Mouse (Mus musculus): ENCODE measurements at regions not wholly inside any gene's neighbourhood (a gene's known extent, or its start where the extent isn't known, plus 50 kb on each side); places are given as distances from the start of the nearest gene placed in this dataset.

DNA sequence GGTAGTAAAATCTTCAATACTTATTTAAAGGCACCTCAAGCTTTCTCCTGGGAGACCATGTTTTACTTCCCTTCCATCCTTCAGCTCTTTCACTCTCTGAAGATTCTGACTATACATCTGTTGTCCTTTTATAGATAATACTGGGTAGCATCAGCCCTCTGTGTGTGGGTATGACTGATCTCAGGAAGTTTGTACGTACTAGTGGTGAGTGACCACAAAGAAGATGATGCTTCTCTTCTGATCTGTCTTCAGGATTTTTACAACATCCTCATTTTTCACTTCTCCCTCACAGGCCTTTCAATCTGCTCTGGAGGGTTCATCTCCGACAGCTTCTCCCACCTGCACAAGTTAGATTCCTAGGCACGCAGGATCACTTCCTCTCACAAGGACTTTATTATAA, 119.4 kb upstream of the Acvr2a start:
- Histone ChIP-seq H3K4me3 (replicated peaks) (no peak overlapping the region), H3K9me3 (0 out of 2 replicates have a peak, but pooled peaks cover 2% of the 10 kb centered on the region), H3K4me1 (no peaks in the 10 kb centered on the region), H3K27me3 (replicated peaks) (no peaks in the 10 kb centered on the region), H3K36me3 (replicated peaks; ENCODE audit: low read length) (no peaks in the 10 kb centered on the region)
- TF ChIP-seq GATA1 (IDR thresholded peaks at IDR 0.05; ENCODE audit: borderline replicate concordance, low read length), result no peak

DNA sequence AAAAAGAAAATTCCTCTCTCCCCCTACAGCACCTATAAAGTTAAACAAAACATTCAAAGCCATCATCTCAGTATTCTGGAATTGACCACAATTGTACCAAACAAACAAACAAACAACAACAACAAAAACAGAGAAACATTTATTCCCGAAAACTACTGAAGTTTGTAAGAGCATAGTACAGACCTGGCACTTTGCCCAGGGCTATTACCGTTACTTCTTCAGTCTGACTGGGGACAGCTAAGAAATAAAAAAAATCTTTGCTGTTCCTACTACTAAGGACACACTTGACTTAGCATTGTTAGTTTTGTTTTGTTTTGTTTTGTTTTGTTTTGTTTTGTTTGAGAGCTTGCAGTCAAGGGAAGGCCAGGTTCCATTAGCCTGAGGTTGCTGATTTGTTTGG, 113.0 kb upstream of the Acvr2a start:
- Histone ChIP-seq H3K9me3 (no peaks in the 10 kb centered on the region), H3K27me3 (replicated peaks) (no peaks in the 10 kb centered on the region), H3K36me3 (replicated peaks; ENCODE audit: low read length) (no peaks in the 10 kb centered on the region), H3K4me1 (no peaks in the 10 kb centered on the region), H3K4me3 (replicated peaks) (no peak overlapping the region)
- no peak for TF ChIP-seq FLI1 (IDR thresholded peaks at IDR 0.05; ENCODE audit: low read length)
- no peak for TF ChIP-seq GATA1 (IDR thresholded peaks at IDR 0.05; ENCODE audit: borderline replicate concordance, low read length)

DNA sequence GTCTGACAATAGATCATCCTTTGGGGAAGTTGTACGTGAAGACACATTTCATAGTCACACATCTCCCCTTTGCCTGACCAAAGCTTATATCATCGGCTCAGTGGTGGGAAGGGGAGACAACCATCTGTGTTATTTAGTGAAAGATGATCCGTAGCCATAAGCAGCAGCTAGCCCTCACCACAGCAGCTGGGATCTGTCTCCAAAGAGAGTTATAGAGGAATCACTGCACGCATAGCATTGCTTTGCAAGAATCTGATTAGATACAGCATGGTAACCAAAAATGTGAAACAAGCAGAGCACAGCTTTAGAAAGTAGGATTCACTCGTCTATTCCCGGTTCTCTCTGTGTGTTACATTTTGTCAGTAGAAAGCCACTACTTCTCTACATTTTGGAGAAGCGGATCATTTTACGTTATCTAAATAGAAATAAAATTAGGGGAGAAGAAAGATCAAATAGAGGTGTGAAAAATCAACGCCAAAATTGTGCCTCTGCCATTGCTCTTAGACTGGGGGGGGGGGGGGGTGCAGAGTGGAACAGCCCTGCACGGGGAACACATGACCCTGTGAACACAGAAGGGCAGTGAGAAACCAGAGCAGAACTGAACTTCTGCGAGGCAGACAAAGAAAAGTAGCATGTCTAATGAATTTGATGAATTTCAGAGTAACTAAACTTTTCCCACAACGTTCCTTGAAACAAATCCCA, 108.7 kb upstream of the Acvr2a start:
- H3K9me3 ChIP-seq, result no peaks in the 10 kb centered on the region
- TF ChIP-seq FLI1 (IDR thresholded peaks at IDR 0.05; ENCODE audit: low read length), result no peak
- TF ChIP-seq GATA1 (IDR thresholded peaks at IDR 0.05; ENCODE audit: borderline replicate concordance, low read length), result no peak
- H3K27me3 ChIP-seq (replicated peaks), result no peaks in the 10 kb centered on the region
- H3K4me3 ChIP-seq (replicated peaks), result no peak overlapping the region
- H3K36me3 ChIP-seq (replicated peaks; ENCODE audit: low read length), result no peaks in the 10 kb centered on the region
- H3K4me1 ChIP-seq, result no peaks in the 10 kb centered on the region

DNA sequence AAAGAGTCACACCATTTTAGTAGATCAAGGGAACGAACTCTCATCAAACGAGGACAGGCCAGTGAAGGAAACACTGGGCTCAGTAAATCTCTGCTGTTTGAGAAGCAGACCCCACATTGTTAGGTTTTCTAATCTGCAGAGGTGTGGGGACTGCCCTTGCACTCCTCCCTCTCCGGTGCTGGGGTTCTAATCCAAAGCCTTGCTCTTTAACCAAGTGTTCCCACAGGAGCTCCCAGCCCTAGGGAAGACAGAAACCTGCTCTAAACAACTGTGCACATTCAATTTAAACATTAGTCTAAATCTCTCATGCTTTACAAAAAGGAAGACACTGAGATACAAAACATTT, 108.1 kb upstream of the Acvr2a start:
- Histone ChIP-seq H3K27me3 (replicated peaks) (no peaks in the 10 kb centered on the region), H3K4me3 (replicated peaks) (no peak overlapping the region), H3K4me1 (no peaks in the 10 kb centered on the region), H3K36me3 (replicated peaks; ENCODE audit: low read length) (no peaks in the 10 kb centered on the region), H3K9me3 (peaks cover 5% of the 10 kb centered on the region)
- TF ChIP-seq FLI1 (IDR thresholded peaks at IDR 0.05; ENCODE audit: low read length) (no peak), GATA1 (IDR thresholded peaks at IDR 0.05; ENCODE audit: borderline replicate concordance, low read length) (no peak)

DNA sequence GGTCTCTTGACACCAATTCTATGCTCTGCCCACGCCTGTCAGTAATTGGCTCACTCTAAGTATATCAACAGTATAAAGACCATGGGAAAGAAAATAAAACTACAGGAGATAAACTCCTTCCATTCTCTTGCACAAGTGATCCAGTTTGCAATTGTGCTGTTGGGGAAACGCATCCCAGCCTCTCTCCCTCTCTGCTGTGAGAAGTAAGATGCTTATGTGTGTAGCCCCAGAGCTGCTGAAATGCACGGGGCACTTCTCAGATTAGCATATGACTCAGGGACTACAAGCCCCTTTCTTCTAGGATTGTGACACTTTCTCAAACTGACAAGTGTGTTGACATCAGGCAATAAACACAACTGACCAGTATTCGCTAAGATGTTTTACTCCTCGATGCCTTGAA, 107.7 kb upstream of the Acvr2a start:
- TF ChIP-seq GATA1 (IDR thresholded peaks at IDR 0.05; ENCODE audit: borderline replicate concordance, low read length) (no peak), FLI1 (IDR thresholded peaks at IDR 0.05; ENCODE audit: low read length) (no peak)
- Histone ChIP-seq H3K4me1 (no peaks in the 10 kb centered on the region), H3K4me3 (replicated peaks) (no peak overlapping the region), H3K27me3 (replicated peaks) (no peaks in the 10 kb centered on the region), H3K9me3 (peaks cover 9% of the 10 kb centered on the region), H3K36me3 (replicated peaks; ENCODE audit: low read length) (no peaks in the 10 kb centered on the region)

DNA sequence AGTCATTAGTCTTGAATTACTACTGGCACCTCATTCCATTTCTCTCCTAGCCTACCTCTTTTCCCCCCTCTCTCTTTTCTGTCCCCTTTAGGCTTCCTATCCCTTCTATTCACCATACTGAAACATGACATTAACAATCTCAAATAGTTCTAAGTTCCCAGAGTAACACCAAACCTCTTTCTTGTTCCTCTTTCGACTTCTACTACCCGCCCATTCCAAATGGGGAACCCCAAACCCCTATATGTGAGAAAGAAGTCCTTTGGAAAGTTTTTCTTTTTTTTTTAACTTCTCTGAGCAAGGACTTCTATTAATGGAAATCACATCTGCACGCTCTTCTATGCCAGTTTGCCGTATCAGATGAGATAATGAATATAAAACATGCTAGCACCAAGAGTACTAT, 97.7 kb upstream of the Acvr2a start:
- Histone ChIP-seq H3K27me3 (replicated peaks) (no peaks in the 10 kb centered on the region), H3K9me3 (peaks cover 6% of the 10 kb centered on the region; the same call in 1 of the 2 replicates), H3K4me3 (replicated peaks) (no peak overlapping the region), H3K4me1 (no peaks in the 10 kb centered on the region), H3K36me3 (replicated peaks; ENCODE audit: low read length) (no peaks in the 10 kb centered on the region)
- no peak for TF ChIP-seq GATA1 (IDR thresholded peaks at IDR 0.05; ENCODE audit: borderline replicate concordance, low read length)

DNA sequence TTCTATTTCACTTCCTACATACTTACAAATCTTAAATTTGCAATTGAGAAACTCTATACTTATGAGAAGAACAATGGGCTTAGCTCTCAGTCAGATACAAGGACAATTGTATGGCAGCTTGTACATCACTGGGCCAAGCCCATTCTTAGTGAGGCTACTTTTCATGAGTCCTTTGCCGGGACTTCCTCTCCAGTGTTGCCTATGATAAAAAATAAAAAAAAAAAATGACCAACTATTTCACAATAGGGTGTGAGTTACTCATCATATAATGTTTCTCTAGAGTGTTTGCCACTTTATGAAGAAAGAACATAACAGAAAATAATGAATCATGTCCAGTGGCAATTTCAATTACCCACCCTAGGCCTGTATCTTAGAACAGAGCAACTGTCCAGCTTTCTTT, 96.1 kb upstream of the Acvr2a start:
- Histone ChIP-seq H3K36me3 (replicated peaks; ENCODE audit: low read length) (no peaks in the 10 kb centered on the region), H3K9me3 (peaks cover 6% of the 10 kb centered on the region; the same call in 1 of the 2 replicates), H3K27me3 (replicated peaks) (no peaks in the 10 kb centered on the region), H3K4me3 (replicated peaks) (no peak overlapping the region), H3K4me1 (no peaks in the 10 kb centered on the region)
- TF ChIP-seq FLI1 (IDR thresholded peaks at IDR 0.05; ENCODE audit: low read length), result no peak
- no peak for TF ChIP-seq GATA1 (IDR thresholded peaks at IDR 0.05; ENCODE audit: borderline replicate concordance, low read length)

DNA sequence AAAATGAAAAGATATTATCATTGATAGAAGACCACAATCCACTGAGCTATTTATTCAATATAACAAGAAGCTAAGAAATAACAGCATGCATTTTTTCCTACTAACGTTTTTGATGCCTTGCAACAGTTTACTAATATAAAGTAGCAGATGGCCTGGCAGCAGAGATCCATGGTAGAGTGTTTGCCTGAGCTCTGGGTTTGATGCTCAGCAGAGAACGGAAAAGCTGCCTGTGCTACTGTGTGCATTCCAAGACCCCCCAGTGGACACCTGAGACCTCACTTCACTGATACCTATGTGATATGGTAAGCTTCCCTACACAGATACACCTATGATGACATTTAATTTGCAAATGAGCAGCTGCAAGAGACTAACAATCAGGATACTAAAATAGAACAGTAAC, 95.6 kb upstream of the Acvr2a start:
- Histone ChIP-seq H3K36me3 (replicated peaks; ENCODE audit: low read length) (no peaks in the 10 kb centered on the region), H3K4me3 (replicated peaks) (no peak overlapping the region), H3K4me1 (no peaks in the 10 kb centered on the region), H3K27me3 (replicated peaks) (no peaks in the 10 kb centered on the region), H3K9me3 (peaks cover 3% of the 10 kb centered on the region; the same call in 1 of the 2 replicates)
- no peak for TF ChIP-seq GATA1 (IDR thresholded peaks at IDR 0.05; ENCODE audit: borderline replicate concordance, low read length)
- TF ChIP-seq FLI1 (IDR thresholded peaks at IDR 0.05; ENCODE audit: low read length), result no peak

DNA sequence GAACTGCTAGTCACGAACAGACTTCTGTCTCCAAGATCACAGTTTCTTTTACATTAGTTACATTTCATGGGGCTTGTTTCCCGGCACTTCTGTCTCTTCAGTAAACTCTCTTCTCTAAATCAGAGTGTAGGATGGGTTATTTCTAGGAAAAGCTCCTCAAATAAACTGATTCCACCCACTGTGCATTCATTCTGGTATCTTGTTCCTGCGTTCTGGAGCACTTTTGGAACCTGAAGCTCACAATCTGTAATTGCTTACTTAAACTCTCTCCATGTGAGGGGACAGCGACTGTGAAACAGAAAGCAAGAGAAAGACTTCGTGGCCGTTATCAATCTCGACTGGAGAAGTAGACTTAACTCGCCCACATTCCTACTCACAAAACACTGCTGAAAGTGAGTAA, 83.1 kb upstream of the Acvr2a start:
- H3K4me3 ChIP-seq (replicated peaks), result no peak overlapping the region
- no peaks in the 10 kb centered on the region for H3K9me3 ChIP-seq
- H3K36me3 ChIP-seq (replicated peaks; ENCODE audit: low read length), result no peaks in the 10 kb centered on the region
- no peaks in the 10 kb centered on the region for H3K4me1 ChIP-seq
- H3K27me3 ChIP-seq (replicated peaks), result no peaks in the 10 kb centered on the region
- no peak for TF ChIP-seq GATA1 (IDR thresholded peaks at IDR 0.05; ENCODE audit: borderline replicate concordance, low read length)

DNA sequence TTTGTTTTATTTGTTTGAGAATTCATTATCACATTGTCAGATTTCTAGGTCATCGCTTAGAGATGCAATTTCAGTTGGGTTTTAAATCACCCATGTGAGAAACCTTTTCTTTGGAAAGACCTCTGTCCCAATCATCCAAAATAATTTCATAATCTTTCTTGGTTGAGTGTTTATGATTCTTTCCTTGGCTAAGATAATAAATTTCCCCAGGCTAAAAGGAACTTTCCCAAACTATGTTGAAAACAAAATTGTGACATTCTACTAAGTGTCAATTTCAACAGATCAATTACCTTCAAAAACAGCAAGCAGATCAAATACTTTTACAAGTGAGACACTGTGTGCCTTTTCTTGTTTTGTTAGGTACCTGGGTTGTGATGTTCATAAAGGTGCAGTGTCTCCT, 80.0 kb upstream of the Acvr2a start:
- no peak for TF ChIP-seq FLI1 (IDR thresholded peaks at IDR 0.05; ENCODE audit: low read length)
- no peak for TF ChIP-seq GATA1 (IDR thresholded peaks at IDR 0.05; ENCODE audit: borderline replicate concordance, low read length)
- H3K27me3 ChIP-seq (replicated peaks), result no peaks in the 10 kb centered on the region
- no peaks in the 10 kb centered on the region for H3K9me3 ChIP-seq
- H3K36me3 ChIP-seq (replicated peaks; ENCODE audit: low read length), result no peaks in the 10 kb centered on the region
- no peak overlapping the region for H3K4me3 ChIP-seq (replicated peaks)
- H3K4me1 ChIP-seq, result no peaks in the 10 kb centered on the region

DNA sequence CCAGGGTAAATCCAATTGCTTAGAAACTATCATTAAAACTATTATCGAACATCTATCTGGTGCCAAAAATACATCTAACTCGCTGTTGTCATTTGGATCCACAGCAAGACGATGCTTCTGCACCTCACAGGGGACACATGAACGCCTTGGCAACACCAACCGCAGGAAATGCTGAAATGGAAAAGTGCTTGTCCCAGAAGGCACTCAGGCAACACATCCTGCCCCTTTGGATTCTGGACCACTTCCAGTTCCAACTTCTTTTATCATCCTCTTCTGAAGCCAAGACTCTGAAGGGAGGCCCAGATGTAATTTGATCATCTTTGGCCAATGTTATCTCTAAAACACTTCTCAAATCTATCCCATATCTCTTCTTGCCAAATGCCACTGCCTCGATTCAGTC, 79.4 kb upstream of the Acvr2a start:
- Histone ChIP-seq H3K4me1 (no peaks in the 10 kb centered on the region), H3K9me3 (no peaks in the 10 kb centered on the region), H3K27me3 (replicated peaks) (no peaks in the 10 kb centered on the region), H3K4me3 (replicated peaks) (no peak overlapping the region), H3K36me3 (replicated peaks; ENCODE audit: low read length) (no peaks in the 10 kb centered on the region)
- no peak for TF ChIP-seq FLI1 (IDR thresholded peaks at IDR 0.05; ENCODE audit: low read length)
- no peak for TF ChIP-seq GATA1 (IDR thresholded peaks at IDR 0.05; ENCODE audit: borderline replicate concordance, low read length)
